Mouse (Mus musculus) left cerebral cortex, adult 18-20 months (tissue): ENCODE data around the gene Fam160b1. TPM values are rescaled to one million over a fixed set of nuclear protein-coding genes. Genes with fewer than 3 reads are reported as not detected.

Source experiments
- DNase-seq, 2 experiments: peaks; one replicate each; pipeline ENCODE4 v3.0.0; 2021 to 2022; ENCODE audit warnings: low spot score in 2 of 2, mixed read lengths in 1 of 2
- long read RNA-seq, 2 experiments: library from polyadenylated mRNA; stranded (forward); transcript quantifications; one replicate each; pipeline ENCODE4 v2.0.0; 2021
- total RNA-seq, 2 experiments: library from RNA; stranded (reverse); gene quantifications; 2 replicates each; pipeline ENCODE4 v1.2.3; 2021

The Fam160b1 gene
- total RNA-seq, result 10 to 100 TPM; 25.3 to 26.3 TPM
- long read RNA-seq, experiment 1, full-length matches to known transcripts, result 13 of 27 reads
- long read RNA-seq, experiment 1, partial matches to known transcripts, result 9 of 27 reads
- long read RNA-seq, experiment 1, other reads (novel, unspliced or antisense), result 5 of 27 reads
- long read RNA-seq, experiment 2, full-length matches to known transcripts, result 10 of 15 reads
- long read RNA-seq, experiment 2, partial matches to known transcripts, result 0 of 15 reads
- long read RNA-seq, experiment 2, other reads (novel, unspliced or antisense), result 5 of 15 reads

DNA sequence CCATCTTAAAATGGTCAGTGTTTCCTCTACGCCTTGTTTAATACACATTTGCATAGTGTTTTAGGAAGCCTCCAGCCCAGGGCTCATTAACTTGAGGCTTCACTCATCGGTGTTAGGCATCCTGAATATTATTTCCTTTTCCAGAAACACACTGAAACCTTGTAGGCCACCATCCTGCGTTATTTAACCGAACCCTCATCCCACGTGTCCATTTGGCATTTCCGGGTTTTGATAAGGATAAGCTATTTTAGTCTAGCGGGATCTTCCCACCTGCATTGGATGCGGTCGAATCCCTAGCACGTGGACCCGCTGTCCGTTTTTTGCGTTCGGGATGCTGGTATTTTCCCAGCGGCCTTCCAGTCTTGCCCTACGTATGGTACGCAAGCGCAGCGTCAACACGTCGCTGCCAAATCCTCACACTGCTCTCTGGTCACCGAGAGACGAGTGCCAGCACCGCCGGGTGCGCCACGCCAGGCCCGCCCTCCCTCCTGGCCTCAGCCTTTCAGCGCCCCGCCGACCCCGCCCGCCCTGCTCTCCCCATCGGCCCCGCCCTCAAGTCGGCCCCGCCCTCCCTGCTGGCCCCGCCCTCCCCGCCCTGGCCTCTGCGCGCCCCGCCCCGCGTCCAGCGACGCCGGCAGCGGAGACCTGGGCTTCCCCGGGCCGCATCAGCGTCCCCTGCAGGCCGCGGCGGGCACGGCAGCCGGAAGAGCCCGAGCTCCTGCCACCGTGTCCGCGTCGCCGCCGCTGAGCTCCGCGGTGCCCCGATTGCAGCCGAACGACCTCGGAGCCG lies at the start of gene Fam160b1:
Gene Fam160b1 (plus strand): TSS at position 340 of the 790 bp plus-strand sequence.
- peak; percentile 90 to 92 for DNase-seq

DNA sequence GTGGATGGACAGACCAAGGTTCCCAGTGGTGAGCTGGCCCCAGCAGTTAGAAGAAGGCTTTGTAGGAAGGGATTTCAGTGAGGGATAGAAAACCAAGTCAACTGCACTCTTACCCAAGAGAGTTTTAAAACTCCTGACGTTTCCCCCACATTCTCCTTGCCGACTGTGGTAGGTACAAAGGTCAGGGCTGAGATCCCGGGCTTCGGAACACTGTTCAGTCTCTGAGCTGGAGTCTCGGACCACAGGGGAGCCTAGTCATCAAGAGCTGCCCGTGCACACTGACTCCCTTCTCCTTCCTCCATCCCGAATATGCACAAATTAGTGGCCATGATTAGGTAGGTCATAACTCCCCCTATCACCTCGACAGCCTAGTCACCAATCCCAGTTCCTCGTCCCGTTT lies 47.3 kb upstream of the Fam160b1 start:
- no peak for DNase-seq

DNA sequence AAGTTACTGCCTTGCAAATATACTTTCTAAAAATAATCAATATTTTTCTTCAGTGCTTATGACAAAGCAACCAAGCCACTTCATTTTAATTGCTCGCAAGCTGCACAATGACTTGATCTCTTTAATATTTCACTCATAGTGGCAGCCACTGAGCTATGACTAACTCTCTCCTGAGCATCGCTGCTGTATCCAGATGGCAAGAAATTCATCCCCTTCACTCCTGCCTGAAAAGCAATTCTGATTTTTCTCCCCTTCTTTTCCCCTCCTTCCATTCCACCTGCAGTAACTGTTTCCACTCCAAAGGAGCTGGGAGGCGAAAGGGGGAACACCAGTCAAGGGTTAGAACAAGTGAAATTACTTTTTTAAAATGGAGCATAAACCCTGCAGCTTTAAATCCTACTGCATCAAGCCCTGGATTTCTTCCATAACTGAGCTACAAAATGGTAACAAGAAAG lies 46.6 kb upstream of the Fam160b1 start:
- peak in 1 of 2 experiments; percentile 31 for DNase-seq

DNA sequence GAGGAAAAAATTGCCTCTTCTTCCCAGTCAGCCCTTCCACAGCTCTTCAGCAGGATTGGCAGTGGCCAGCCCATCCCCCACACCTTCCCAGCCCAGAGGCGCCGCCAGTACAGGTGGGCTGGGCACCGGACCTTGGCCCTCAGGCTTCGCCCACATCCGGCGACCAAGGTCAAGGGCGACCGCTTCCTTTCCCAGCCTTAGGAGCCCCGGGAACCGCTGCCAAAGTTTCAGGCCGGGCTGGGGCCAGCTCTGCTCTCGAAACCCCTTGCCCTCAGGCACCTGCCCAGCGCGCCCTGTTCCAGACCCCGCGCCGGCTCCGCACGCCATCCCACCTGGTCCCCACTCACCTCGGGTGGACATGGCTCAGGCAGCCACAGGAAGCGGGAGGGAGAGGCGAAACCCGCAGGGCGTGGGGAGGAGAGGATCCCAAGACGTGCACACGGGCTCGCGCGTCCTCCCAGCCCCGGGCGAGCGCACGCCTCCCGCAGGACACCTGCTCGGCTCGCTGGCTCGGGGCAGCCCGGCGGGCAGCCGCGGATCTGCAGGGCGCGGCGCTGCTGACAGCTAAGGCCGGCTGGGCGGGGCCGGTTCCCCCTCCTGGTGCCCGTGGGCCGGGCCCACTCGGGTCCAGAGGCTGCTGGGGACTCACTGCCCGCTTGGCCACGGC lies 46.0 kb upstream of the Fam160b1 start, which contains the start of gene Ablim1:
Gene Ablim1 (minus strand): TSS at position 574 of the 667 bp plus-strand sequence.
- DNase-seq, result peak; percentile 59 to 64

DNA sequence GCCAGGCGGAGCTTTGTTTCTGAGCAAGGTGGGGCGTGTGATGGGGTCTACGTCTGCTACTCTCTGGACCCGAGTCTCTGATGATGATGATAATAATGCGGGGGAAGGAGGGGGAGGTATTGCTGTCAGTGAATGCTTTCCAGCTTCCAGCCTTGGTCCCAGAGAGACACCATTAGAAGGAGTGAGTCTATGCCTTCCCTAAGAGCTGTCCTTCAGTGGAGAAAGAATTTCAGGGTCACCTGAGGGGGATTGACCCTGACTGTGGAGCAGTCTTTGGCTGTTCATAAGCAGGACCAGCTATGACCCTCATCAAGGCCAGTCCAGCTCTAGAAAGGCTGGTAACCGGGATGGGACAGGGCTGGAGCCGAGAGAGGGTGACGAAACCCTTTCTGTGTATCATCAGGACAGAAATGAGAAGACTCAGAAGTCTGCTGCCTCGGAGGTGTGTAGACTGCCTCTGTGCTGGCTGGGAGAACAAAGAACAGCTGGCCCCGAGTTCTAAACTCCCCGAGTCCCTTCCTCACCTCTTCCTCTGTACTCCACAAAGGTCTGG lies 45.4 kb upstream of the Fam160b1 start:
- DNase-seq, result no peak

DNA sequence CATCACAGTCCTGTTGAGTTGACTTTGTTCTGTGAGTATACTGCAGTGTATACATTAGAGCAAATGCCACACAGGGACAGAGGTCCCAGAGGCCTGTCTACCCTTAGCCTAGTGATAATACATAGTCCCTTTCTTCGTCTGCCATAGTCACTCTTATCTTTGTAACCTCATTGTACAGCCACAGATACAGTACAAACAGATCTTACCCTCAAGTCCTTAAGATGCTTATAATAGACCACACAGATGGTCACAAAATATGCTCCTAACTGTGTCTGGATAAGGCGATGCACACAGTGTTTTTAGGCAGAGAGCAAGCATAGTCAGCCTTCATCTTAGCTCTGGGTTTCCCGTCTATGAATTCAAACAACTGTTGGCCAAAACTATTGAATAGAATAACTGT lies 43.9 kb upstream of the Fam160b1 start:
- DNase-seq, result no peak

DNA sequence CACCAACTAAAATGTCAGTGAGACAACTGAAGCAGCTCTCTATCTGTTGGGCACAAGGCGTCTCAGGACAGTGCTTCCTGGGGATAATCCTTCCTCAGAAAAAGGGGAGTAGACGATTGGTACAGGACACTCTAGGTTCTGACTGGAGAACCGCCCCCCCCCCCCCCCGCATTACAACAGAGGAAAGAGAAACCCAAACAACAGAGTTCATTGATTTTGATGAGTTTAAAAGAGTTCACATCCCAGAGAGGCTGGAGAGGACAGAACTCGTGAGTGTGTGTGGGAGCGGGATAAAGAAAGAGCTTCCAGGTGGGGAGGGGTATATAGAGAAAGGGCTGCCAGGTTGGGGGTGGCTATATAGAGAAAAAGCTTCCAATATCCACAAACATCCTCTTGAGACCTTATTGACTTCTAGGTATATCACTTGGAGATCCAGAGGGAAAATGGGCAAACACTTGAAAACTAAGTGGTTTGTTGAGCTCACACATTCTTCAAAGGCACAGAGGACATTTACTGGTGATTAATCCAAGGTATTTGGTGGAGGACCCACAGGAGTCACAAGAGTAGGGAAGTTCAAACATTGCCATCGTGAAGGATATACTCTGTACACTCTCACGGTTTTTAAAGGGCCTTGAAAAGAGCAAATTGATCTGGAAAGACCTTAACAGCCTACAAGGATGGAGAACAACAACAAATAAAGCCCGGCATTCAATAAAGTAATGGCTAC lies 39.7 kb upstream of the Fam160b1 start:
- DNase-seq, result no peak

DNA sequence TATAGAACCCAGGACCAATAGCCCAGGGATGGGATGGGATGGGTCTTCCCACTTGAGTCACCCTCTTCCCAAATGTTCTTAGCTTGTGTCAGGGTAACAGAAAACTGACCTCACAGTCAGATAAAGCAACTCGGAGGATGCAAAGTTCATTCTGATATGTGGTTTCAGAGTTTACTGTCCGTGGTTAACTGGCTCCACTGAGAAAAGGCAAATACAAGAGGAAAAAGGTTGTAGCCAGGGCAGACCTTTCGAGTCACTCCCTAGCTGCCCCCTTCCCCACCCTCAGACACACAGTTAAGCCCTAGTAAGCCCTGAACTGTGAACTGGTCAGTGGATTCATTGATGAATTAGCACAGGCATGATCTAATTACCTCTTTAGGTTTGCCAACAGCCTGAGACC lies 38.6 kb upstream of the Fam160b1 start:
- DNase-seq, result no peak

DNA sequence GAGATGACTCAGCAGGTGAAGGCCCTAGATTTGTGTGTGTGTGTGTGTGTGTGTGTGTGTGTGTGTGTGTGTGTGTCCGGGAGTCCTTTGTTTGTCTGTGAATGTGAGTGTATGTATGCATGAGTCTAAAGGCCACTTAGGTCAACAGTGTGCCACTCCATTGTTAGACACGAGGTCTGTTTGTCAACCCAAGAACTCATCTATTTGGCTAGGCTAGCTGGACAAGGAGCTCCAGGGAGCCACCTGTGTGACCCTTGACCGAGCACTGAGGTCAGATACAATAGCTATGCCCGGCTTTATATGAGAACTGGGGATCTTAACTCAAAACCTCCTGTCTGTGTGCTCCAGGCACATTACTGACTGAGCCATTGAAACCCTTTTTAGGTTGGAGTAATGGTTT lies 38.0 kb upstream of the Fam160b1 start:
- no peak for DNase-seq

DNA sequence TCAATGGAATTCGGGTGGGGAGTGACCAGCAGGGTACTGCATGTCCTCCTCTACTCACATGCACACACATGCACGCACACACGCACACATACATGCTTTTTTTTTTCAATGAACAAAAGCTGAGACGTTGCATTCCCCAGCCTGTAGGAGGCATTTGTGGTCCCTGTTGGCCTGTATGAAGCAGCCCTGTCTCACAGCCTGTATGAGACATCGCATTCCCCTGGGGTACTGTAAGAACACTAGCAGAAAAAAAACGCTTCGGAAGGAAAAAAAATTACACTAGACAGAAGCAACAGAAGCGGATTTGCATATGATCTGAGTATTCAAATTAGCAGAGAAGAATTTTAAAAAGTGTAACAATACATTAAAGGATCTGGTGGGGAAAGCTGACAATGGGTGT lies 37.4 kb upstream of the Fam160b1 start:
- DNase-seq, result no peak

DNA sequence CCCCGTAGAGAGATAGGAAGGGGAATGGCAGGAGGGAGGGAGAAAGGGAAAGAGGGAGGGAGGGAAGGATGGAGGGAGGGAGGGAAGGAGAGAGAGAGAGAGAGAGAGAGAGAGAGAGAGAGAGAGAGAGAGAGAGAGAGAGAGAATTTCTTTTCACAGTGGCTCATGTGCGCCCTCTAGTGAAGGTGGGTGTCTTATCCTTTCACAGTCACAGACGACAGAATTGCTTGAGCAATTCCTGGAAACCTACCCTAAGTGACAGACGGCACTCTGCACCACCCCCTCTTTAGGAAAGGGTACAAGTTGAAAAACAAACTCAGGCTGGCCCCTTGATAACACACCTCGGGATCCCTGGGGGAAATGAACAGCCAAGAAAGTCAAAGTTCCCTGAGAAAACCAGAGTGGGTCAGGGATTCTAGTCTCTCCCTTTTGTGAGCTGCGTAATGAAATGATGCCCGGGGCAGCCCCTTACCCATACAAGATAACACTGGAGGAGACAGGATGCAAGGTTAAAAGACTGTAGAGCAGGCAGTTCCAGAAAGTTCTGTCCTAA lies 34.7 kb upstream of the Fam160b1 start:
- DNase-seq, result peak; percentile 77 to 84

DNA sequence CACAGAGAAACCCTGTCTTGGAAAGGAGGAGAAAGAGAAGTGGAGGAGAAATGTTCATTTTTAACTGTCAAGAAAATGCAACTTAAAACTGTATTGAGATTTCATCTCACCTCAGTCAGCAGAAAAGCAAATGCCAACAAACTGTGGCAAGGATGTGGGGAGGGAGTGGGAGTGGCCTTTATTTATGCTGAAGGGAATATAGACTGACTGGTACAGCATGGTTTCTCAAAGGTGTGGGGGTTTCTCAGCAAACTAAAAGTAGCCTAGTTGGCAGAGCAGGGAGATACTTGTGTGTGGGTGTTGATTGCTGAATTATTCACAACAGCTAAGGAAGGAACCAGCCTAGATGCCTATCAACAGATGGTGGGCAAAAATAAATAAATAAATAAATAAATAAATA lies 32.8 kb upstream of the Fam160b1 start:
- DNase-seq, result no peak

DNA sequence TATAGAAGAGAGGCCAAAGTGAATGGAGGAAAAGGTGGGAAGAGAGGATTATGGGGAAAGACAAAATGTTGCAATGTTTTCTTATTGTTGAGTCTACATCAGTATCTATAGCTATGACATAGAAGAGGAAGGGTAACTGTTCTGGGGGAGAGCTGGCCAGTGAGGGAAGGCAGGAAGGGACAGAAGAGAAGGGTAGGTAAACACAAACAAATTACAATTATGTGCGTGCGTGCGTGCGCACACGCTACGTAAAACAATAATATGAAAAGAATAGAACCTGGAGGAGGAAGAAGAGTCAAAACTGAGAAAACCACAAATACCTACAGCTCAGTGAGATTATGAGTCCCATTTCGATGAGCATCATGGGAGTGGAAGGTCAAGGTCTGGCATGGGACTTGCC lies 32.2 kb upstream of the Fam160b1 start:
- no peak for DNase-seq

DNA sequence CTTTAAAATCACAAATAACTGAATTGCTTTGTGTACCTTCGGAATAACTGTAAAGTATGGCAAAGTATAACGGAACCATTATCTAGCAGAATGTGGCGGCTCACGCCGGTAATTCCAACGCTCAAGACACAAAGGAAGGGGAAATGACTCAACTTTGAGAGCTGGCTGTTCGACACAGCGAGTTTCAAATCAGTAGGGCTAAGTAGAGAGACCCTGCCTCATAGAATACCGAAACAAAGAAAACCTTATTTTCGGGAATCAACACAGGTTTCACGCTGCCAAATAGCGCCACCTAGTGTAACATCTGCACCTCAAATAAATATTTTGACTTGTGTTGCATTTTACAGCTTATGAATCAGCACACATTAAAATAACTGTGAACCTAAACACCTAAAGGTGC lies 31.7 kb upstream of the Fam160b1 start:
- DNase-seq, result peak; percentile 41 to 61

DNA sequence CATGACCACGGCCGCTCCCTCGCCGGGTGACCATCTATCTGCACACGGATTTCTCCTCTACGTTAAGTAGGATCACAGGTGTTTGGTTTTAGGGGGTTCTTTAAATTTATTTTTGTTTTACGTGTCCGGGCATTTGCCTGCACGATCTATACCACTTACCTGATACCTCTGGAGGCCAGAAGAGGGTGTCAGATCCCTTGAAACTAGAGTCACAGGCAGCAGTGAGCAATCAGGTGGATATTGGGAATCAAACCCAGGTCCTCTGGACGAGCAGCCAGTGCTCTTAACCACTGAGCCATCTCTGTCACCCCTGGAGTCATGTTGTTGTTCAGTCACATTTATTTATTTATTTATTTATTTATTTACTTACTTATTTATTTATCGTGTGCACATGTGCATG lies 30.2 kb upstream of the Fam160b1 start:
- no peak for DNase-seq

DNA sequence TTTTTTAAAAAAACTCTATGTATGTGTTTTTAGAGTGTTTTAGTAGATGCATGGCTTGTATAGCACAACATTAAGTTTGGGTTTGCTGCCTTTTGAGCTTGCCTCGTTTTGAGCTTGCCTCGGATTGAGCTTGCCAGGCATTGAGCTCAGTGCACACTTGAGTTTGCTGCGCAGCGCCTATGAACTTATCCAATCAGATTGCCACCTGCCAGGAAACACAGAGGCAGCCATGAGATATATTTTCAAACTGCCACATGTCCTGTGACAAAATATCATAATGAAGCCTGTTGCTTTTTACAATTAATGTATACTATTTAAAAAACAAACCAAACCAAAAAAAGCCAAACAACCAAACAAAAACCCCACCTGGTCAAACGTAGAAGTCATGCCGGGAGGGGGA lies 29.2 kb upstream of the Fam160b1 start:
- no peak for DNase-seq

DNA sequence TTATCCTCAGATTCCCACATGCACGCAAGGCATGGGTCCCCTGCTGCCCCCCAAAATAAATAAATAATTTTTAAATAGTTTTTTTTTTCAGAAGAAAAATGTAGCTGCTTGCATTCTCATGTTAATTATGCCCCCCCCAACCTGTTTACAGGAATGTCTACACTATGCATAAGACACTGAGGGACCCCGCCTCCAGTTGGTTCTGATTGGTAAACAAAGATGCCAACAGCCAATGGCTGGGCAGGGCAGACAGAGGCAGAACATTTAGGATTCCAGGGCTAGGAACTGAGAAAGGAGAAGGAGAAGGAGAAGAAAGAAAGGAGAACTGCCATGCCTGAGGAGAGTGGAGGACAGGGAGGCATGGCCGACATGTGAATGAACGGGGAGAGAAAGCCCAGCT lies 27.1 kb upstream of the Fam160b1 start:
- no peak for DNase-seq

DNA sequence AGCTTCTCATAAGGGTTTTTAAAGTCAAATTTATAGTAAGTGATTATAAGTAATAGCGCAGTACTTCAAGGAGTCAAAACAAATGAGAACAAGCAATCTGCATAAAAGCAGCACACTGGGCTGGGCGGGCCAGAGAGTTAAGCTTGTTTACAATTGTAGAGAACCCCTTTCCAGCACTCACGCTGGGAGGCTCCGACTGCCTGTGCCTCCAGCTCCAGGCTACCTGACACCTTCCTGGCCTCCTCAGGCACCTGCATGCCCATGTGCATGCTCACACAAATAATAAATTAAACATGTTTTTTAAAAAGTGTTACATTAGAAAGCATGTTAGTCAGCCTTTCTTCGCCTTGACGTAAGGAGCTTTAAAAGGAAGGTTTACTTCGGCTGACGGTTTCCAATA lies 25.3 kb upstream of the Fam160b1 start:
- DNase-seq, result no peak

DNA sequence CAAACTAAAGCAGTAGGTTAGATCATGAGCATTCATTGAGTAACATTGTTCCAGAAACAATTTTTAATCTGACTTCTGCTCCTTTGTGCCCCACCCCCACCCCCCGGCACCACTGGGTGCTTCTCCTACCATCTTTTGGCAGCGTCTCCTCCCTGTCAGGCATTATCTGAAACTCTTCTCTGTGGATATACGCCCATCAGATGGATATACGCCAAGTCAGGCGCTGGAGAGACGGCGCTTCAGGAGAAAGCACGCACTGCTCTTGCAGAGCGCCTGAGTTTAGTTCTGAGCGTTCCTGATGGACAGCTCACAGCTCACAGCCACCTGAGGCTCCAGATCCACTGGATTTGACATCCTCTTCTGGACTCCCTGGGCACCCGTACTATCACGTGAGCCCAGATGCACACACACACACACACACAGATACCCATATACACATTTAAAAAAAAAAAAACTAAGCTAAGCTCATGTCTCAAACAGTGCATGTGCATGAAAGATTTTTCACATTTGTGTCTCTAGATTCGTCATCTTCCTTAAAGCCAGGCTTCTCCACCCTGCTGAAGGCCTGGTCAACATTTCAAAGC lies 21.1 kb upstream of the Fam160b1 start:
- no peak for DNase-seq
